Mouse (Mus musculus) liver, adult 2 months (tissue): ENCODE results near the gene Cap2.

ENCODE experiments used
- CTCF ChIP-seq: fragments of 200-500 bp; IDR thresholded peaks from 2 replicates; pipeline ENCODE4 v1.5.1; 2011; ENCODE audit warnings: low read depth, low read length, control low read depth
- POLR2A ChIP-seq: fragments of 200-500 bp; IDR thresholded peaks from 2 replicates; pipeline ENCODE4 v1.6.1; 2011; ENCODE audit warnings: low read length, control low read depth; ENCODE audit not compliant: insufficient read depth; ENCODE audit errors: extremely low read depth

GRCm38 (mm10) chr13:46659211-46659610 is 157.6 kb downstream of the Cap2 start:
- TF ChIP-seq CTCF (no peak), POLR2A (no peak)
